Mouse (Mus musculus) liver, adult 2 months (tissue): ENCODE measurements at regions not wholly inside any gene's neighbourhood (a gene's known extent, or its start where the extent isn't known, plus 50 kb on each side); places are given as distances from the start of the nearest gene placed in this dataset.

Experiments
- CTCF ChIP-seq: fragments of 200-500 bp; IDR thresholded peaks from 2 replicates; pipeline ENCODE4 v1.5.1; 2011; ENCODE audit warnings: low read depth, low read length, control low read depth
- POLR2A ChIP-seq: fragments of 200-500 bp; IDR thresholded peaks from 2 replicates; pipeline ENCODE4 v1.6.1; 2011; ENCODE audit warnings: low read length, control low read depth; ENCODE audit not compliant: insufficient read depth; ENCODE audit errors: extremely low read depth

DNA sequence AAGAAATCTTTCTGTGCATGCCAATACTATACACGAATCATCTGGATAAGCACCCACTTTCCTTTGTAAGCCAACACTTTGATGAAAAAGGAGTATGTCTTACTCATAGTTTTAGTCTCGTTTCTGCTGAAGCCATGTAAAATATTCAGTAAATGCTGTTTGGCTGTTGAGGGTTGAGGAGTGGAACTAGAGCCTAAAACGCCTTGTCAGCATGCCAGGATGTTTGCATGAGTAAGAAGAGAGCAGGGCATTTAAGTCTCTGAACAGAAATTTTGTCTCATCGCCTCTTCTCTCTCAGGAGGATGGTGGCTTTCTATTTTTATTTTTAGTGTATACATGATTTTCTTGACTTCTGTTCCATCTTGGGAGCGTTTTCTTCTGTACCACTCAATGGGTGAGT is 216.0 kb downstream of the Serpinb8 start:
- no peak for TF ChIP-seq POLR2A
- no peak for TF ChIP-seq CTCF
